Mouse (Mus musculus): Measurements from ENCODE around the gene Hgd.

GRCm38 (mm10) chr16:37565117-37565516, 14.8 kb upstream of the Hgd start:
- TF ChIP-seq CTCF (IDR thresholded peaks at IDR 0.05; ENCODE audit: extremely low read depth, insufficient read depth, insufficient read length, insufficient replicate concordance) = no peak
- TF ChIP-seq POLR2A (IDR thresholded peaks at IDR 0.05; ENCODE audit: low read depth, low read length) = no peak

All from spleen, adult 2 months (tissue).